Mouse (Mus musculus) subcutaneous adipose tissue, adult 2 months (tissue): ENCODE data around the gene Olfr980. TPM values are rescaled to one million over a fixed set of nuclear protein-coding genes. Genes with fewer than 3 reads are reported as not detected.

Experiments used
- polyA plus RNA-seq: library from polyadenylated mRNA; depleted of rRNA; stranded (reverse); fragments of >200 nt; gene quantifications from 2 replicates; pipeline ENCODE4 v1.2.3, GENCODE M21; 2012; ENCODE audit warnings: low replicate concordance; rRNA removed

Gene Olfr980
- polyA plus RNA-seq, result not detected in 2 replicates

DNA sequence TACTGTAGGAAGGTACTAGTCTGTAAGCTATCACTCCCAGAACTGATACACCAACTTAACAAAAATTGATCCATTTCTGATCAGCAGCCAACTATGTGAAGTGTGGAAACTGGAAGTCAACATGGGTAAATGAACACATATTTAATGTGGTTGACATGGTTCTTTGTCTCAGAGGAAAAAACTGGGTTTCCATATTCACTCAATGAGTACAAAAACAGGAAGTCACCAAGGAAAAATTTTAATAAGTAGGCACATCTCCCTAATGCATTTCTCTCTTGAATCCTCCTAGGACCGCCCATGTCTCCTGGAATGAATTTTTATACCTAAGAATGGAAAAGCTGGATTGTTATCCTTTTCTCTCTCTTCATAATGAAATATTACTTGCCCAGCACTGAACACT, at the start of gene Olfr980:
Gene Olfr980, minus strand, starts transcription at position 101 of the 400 bp plus-strand sequence.

DNA sequence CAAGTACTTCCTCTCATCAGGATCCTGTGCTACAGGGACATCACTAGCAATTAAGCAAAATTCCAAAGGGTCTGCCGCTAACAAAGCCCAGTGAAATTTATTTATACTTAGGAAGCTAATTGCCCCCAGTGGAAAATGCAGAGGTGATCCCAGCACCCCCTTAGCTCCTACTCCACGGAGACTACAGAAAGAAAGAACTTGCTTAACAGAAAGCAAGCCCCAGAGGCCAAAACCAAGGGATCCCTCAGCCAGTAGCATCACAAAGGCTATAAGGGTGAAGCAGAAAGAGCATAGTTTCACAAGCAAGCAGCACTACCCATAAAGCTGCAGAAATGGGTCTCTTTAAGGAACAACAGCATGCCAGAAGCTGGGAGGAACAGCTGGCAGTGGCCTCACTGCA, 11.8 kb upstream of the Olfr980 start, which contains the start of gene Olfr981:
Gene Olfr981, plus strand, starts transcription at position 301 of the 400 bp plus-strand sequence.

GRCm38 (mm10) chr9:40003365-40003764, 6.0 kb downstream of the Olfr980 start, which contains the start of gene Olfr979:
TSS of gene Olfr979 (minus strand) at chr9:40003465.

DNA sequence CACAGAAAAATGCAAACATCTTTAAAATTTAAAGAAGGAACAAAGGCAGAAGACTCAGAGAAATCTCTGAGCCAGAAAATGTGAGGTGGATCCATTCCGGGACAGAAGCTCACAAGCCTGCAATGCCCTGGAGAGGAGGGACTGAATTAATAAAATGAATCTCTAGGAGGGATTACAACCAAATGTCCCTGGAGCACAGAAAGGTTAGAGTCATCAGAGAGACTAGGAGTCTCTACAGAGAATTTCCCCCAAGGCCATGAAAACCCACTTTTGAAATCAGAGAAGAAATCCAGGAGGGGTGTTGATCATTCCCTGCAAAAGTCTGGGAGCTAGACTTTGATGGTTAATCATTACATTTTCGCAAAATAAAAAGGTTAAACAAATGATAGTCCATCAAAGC, 17.6 kb downstream of the Olfr980 start, which contains the start of gene Olfr978:
Gene Olfr978, plus strand, starts transcription at position 301 of the 400 bp plus-strand sequence.

GRCm38 (mm10) chr9:39961033-39961432, 48.3 kb downstream of the Olfr980 start, which contains the start of gene Olfr976:
TSS of gene Olfr976 (minus strand) at chr9:39961133.

Other genes with a start within 250 kb of the Olfr980 start
- not detected in 2 replicates for gene Olfr968, start 226.3 kb downstream of the Olfr980 start, polyA plus RNA-seq
- gene Olfr969, start 218.6 kb downstream of the Olfr980 start, polyA plus RNA-seq, result not detected in 2 replicates
- not detected in 2 replicates for gene Olfr970, start 200.7 kb downstream of the Olfr980 start, polyA plus RNA-seq
- gene Olfr971, start 172.7 kb downstream of the Olfr980 start, polyA plus RNA-seq, result not detected in 2 replicates
- not detected in 2 replicates for gene Olfr972, start 143.2 kb downstream of the Olfr980 start, polyA plus RNA-seq
- gene Olfr229, start 102.2 kb downstream of the Olfr980 start, polyA plus RNA-seq, result not detected in 2 replicates
- not detected in 2 replicates for gene Olfr974, start 72.1 kb downstream of the Olfr980 start, polyA plus RNA-seq
- not detected in 2 replicates for gene Olfr975, start 57.5 kb downstream of the Olfr980 start, polyA plus RNA-seq
- gene Olfr976, start 48.4 kb downstream of the Olfr980 start, polyA plus RNA-seq, result not detected in 2 replicates
- gene Olfr978, start 17.5 kb downstream of the Olfr980 start, polyA plus RNA-seq, result not detected in 2 replicates
- gene Olfr979, start 6.1 kb downstream of the Olfr980 start, polyA plus RNA-seq, result not detected in 2 replicates
- gene Olfr981, start 11.9 kb upstream of the Olfr980 start, polyA plus RNA-seq, result not detected in 2 replicates
- gene Olfr982, start 64.2 kb upstream of the Olfr980 start, polyA plus RNA-seq, result not detected in 2 replicates
- gene Olfr983, start 84.0 kb upstream of the Olfr980 start, polyA plus RNA-seq, result not detected in 2 replicates
- gene Olfr984, start 104.6 kb upstream of the Olfr980 start, polyA plus RNA-seq, result not detected in 2 replicates
- not detected in 2 replicates for gene Olfr985, start 120.6 kb upstream of the Olfr980 start, polyA plus RNA-seq
- gene Tmem225, start 138.5 kb upstream of the Olfr980 start, polyA plus RNA-seq, result not detected in 2 replicates
- not detected in 2 replicates for gene Olfr986, start 171.3 kb upstream of the Olfr980 start, polyA plus RNA-seq
- gene Zfp202, start 182.7 kb upstream of the Olfr980 start, polyA plus RNA-seq, result 1.1 and 3.5 TPM in 2 replicates